Mouse (Mus musculus) ES-Bruce4 (cell line): ENCODE results near the gene Myo10.

Experiments used
- CTCF ChIP-seq: IDR thresholded peaks from one replicate; pipeline ENCODE4 v1.8.1; 2011; ENCODE audit warnings: low read depth, low read length
- EP300 ChIP-seq: IDR thresholded peaks from 2 replicates; pipeline ENCODE4 v1.6.1; 2011; ENCODE audit warnings: low read depth, low read length; ENCODE audit not compliant: insufficient read depth
- POLR2A ChIP-seq: IDR thresholded peaks from one replicate; pipeline ENCODE4 v1.8.1; 2011; ENCODE audit warnings: low read length; ENCODE audit not compliant: insufficient read depth

DNA sequence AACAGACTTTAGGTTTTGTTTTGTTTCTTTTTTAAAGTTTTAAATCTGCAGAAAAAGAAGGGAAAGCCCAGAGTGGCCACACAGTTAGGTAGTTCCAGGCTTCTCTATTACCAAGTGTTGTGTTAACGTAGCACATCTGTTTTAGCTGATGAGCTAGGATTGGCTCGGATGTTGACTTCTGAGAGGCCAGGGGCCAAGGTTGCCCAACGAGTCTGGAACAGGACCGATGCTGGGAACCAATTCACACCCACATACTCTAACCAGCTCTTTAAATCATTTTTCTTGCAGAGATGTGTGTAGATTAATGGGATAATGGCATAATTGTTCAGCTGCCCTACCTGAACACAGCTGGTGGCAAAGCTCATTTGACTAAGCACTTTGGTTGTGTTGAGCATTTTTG is 1.8 kb upstream of the Myo10 start:
- no peak for TF ChIP-seq POLR2A
- no peak for TF ChIP-seq CTCF
- TF ChIP-seq EP300: no peak
